Mouse (Mus musculus) gastrocnemius, postnatal 36 days (tissue): ENCODE measurements around the gene Ptpn21. TPM values are rescaled to one million over a fixed set of nuclear protein-coding genes. Genes with fewer than 3 reads are reported as not detected.

Experiments
- DNase-seq, 2 experiments: peaks; one replicate each; pipeline ENCODE4 v3.0.0; 2022
- intact Hi-C: fragments of 180-260 bp; cut with DNase I; formaldehyde crosslinking; loops from one replicate; pipeline ENCODE4 v1.15.1; 2025
- total RNA-seq, 2 experiments: library from RNA; stranded (reverse); gene quantifications; 2 replicates each; pipeline ENCODE4 v1.2.3; 2021

The Ptpn21 gene
- total RNA-seq, 2 experiments from 2014 or later, result 25.1 to 25.9 TPM

- DNase-seq, result no peak
- intact Hi-C loops, result loop anchor here (10.0 kb wide), 1 partner anchor 64 kb away; the partner anchor contains the start of gene Ptpn21
Measured at GRCm38 (mm10) chr12:98670429-98670828, 66.8 kb downstream of the Ptpn21 start.

GRCm38 (mm10) chr12:98669864-98670263 lies 67.3 kb downstream of the Ptpn21 start:
- DNase-seq, result no peak
- intact Hi-C loops, result loop anchor here (10.0 kb wide), 1 partner anchor 65 kb away; the partner anchor contains the start of gene Ptpn21

- DNase-seq, result no peak
- intact Hi-C loops, result no loop called here
Measured at GRCm38 (mm10) chr12:98669086-98669485, 68.1 kb downstream of the Ptpn21 start.

GRCm38 (mm10) chr12:98668132-98668814 lies 68.9 kb downstream of the Ptpn21 start:
- DNase-seq, result no peak
- intact Hi-C loops, result no loop called here

- no peak for DNase-seq
- intact Hi-C loops, result no loop called here
Measured at GRCm38 (mm10) chr12:98662617-98663016, 74.6 kb downstream of the Ptpn21 start.

GRCm38 (mm10) chr12:98656873-98657272 lies 80.3 kb downstream of the Ptpn21 start:
- DNase-seq, result no peak
- intact Hi-C loops, result no loop called here

- no peak for DNase-seq
- intact Hi-C loops, result no loop called here
Measured at GRCm38 (mm10) chr12:98644852-98645251, 92.4 kb downstream of the Ptpn21 start.

GRCm38 (mm10) chr12:98628260-98628970 lies 108.8 kb downstream of the Ptpn21 start:
- intact Hi-C loops, result no loop called here
- no peak for DNase-seq

- DNase-seq, result peak; percentile 68 to 73
- intact Hi-C loops, result no loop called here
Measured at GRCm38 (mm10) chr12:98627392-98628259, 109.6 kb downstream of the Ptpn21 start, which contains the start of gene Spata7. TSS of gene Spata7 (plus strand) at chr12:98628157.

Other genes with a start within 250 kb of the Ptpn21 start
- gene Kcnk10, start 159.1 kb downstream of the Ptpn21 start, total RNA-seq, result not detected
- gene Spata7, start 109.2 kb downstream of the Ptpn21 start, total RNA-seq, result 1 to 10 TPM; 2.3 to 4.1 TPM
- gene Zc3h14, start 9.6 kb upstream of the Ptpn21 start, total RNA-seq, result 10 to 100 TPM; 41.3 to 42.5 TPM
- gene Eml5, start 164.1 kb upstream of the Ptpn21 start, total RNA-seq, result 1 to 10 TPM; 1.8 to 2.2 TPM
- gene Ttc8, start 183.2 kb upstream of the Ptpn21 start, total RNA-seq, result 1 to 10 TPM; 4.9 to 5.5 TPM